Mouse (Mus musculus) monocyte, adult 2 months (primary cell): ENCODE results near the gene Top1.

Source experiments
- DNase-seq, 2 experiments: peaks; one replicate each; pipeline ENCODE4 v3.0.0; 2022; ENCODE audit warnings: low spot score in 2 of 2, low read depth in 1 of 2

Top1 gene

DNA sequence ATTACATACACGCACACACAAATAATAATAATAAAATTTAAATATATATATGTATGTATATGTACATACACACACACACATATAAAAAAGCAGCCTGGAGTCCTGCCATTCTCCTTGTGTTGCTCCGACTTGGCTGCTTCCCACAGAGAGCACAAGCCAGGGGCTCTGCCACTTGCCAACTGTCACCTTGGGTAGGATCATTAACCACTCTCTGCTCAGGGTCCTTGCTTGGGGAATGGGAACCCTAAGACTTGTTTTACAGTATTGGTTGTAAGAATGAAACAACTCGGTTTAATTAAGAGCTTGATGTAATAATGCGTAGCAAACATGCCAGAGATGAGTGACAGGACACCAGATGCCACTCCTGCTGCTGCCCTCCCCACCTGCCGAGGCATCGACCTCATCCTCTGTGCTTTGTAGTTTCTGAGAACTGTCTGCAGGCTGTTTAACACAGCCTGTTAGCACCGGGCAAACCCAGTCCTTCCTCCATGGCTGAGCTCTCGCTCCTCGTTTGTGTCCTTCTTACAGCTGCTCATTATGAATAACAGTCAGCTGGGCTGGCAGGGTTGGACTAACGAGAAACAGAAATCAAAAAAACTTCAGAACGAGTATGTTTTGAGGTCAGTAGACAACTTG lies 95.0 kb downstream of the Top1 start:
- DNase-seq, result no peak

GRCm38 (mm10) chr2:160741580-160741979 lies 95.9 kb downstream of the Top1 start:
- DNase-seq, result no peak

GRCm38 (mm10) chr2:160742161-160742609 lies 96.5 kb downstream of the Top1 start:
- DNase-seq, result no peak

DNA sequence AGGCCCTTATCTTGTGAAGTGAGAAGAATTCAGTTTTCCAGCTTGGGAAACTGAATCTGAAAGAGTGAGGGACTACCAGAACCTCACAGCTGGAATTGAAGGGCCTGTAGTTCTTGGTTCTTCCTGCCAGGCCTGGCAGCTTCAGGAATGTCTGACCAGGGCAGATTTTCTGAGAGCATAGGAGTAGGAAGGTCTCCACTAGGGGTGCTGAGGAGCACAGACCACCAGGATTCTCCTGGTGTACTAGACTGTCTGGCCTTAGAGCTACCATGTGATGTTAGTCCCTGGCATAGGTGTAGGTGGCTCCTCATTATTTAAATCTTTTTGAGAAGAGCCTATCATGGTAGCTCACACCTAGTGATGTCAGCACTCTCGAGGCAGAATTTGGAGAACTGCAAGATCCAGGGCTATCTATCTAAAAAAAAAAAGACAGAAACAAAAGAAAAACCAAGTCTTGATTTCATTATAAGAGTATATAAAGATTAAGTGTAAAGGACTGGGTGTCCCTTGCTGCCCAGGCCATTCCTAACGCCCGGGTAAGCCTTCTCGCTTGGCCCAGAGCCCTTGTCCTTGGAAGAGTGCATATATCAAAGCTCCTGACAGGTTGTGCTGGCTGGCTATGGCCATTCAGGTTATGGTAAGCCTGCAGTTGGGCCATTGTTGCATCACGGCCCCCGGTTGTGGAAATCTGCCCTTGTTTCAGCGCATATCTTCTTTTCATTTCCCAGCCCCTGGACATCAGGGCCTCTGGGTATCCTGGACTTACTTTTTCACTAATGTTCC lies 98.5 kb downstream of the Top1 start:
- DNase-seq, result no peak

DNA sequence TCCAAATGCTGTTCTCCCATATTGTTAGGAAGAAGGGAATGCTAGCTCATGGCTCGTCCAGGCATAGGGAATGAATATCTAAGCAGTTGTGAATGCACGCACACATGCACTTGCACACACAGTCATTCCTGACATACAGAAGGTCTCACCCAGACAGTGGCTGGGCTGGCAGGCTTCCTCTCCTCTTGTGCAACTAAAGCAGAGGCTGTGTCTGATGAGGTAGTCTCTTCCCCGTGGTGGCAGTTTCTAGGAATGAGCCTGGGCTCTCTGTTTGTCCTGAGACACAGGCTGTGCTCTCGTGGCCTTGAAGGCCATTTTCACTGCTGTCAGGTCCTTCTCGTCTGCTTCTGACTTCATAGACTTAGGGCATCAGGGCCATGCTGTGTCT lies 99.1 kb downstream of the Top1 start:
- DNase-seq, result no peak

GRCm38 (mm10) chr2:160745497-160745896 lies 99.8 kb downstream of the Top1 start:
- no peak for DNase-seq

DNA sequence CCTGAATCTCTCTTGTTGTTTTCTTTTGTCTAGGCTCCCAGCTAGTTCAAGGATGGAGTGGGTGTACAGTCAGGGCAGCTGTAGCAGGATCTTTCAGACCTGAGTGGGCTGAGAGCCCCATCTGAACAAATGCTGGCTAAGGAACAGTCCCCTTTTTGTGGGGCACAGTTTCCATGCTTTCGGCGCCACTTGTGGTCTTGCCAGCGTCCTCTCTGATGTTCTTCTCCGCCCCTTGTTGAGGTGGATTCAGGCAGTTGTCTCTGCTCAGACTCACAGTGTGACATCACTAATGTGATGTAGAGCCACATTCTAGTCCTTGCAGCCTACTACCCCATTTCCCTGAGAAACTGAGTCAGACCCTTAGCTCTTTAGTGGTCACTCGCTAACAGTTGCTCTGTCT lies 100.9 kb downstream of the Top1 start:
- no peak for DNase-seq

DNA sequence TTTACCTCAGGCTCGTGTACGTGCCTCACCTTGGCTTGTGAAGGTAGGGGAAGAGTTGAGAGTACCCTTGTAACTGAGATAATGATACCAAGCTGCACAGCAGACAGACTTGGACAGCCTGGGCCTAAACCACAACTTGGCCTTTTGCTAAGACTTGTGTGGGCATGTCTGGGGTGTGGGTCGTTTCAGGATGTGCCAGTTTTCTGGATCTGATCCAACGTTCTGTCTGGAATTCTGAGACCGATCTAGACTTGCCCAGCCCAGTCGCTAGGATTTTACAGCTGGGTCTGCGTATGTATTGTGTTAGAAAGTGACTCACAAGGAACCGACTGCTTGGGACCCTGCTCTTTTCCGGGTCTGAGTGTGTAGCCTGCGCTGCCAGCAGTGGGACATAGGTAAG lies 101.4 kb downstream of the Top1 start:
- no peak for DNase-seq

DNA sequence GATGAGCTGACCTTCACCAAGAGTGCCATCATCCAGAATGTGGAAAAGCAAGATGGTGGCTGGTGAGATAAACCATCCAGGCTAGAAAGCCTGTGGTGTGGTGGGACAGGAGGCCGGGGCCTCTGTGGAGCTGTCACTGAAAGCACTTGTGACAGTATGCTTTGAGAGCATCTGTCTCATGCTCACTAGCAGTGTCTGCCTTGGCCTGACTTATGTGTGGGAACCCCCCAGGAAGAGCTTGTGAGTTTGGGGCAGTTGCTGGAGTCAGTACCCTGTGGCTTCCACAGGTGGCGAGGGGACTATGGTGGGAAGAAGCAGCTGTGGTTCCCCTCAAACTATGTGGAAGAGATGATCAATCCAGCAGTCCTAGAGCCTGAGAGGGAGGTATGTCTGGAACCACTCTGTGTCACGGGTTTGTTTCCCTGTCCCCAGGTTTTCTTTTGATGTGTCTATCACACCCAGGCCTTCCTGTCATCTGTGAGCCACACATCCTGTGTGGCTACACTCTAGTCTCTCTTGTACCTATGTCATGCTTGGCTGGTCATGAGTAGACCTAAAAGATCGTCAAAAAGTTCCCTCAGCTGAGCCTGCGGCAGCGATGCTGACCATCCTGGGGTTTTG lies 111.0 kb downstream of the Top1 start:
- DNase-seq, result no peak

DNA sequence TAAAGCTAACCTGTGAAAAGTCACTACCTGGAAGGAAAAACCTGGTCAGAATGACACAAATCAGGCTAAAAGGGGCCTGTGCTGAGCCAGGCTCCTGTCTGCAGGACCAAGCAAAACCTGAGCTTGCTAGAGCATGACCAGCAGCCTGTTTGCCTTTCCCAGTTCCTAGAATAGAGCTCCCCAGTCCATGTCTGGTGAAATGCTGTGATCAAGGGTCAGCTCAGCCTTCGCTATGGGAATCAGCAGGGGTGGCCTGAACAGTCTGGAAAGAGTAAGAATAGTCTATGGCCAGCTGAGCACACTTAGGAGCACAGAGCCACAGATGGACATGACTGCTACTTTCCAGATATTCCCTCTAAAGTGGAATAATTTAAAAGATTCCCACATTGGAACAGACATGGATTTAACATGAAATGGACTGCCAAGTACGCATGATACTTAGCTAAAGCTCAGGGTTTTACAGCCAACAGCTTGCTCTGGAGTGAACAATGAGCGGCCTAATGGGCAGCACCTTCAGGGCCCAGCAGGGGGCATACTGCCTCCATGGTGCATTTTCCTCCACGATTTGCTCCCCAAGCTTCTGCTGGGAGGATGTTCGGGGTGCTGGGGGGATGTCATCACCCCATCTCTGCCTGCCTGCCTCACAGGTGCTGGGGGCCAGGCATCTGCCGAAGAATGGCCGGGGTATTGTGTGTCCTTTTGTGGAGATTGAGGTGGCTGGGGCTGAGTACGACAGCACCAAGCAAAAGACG lies 114.9 kb downstream of the Top1 start:
- no peak for DNase-seq

- DNase-seq, result no peak
These were observed 118.1 kb downstream of the Top1 start for GRCm38 (mm10) chr2:160763816-160764215.

DNA sequence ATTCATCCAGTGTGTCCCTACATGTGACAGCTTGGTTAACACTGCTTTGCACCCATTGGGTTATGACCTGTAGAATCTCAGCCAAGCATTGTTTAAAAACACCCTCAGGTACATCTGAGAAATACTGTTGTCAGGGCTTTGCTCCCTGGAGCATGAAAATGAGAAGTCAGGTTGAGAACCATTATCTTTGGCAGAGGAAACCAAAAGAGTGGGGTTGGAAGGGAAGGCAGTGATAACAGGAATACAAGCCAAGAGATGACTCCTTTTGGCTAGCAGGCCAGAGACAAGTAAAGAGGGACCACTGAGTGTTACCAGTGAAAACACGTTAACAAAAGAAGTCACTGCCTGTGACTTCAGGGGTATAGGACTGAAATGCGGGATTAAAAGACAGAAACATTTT lies 118.7 kb downstream of the Top1 start:
- DNase-seq, result no peak

DNA sequence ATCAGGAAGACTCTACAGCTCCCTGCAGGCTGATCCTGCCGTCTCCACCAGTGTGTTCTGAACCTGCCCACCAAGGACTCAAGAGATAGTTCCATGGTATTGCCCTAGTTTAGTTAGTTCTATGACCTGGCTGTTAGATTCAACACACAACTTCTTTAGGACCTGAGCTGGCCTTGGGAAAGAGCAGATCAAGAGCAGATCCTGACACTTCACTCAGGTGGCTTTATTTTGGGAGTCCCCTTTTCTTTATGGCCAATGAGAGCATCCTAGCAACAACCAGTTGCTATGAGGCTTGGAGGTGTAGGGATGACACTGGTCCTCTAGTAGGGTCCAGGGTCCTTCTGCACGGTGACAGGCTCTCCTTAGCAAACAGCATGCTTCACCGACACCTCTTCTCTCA lies 119.4 kb downstream of the Top1 start:
- DNase-seq, result no peak

- DNase-seq, result no peak
These were observed 120.7 kb downstream of the Top1 start for GRCm38 (mm10) chr2:160766371-160766771.

DNA sequence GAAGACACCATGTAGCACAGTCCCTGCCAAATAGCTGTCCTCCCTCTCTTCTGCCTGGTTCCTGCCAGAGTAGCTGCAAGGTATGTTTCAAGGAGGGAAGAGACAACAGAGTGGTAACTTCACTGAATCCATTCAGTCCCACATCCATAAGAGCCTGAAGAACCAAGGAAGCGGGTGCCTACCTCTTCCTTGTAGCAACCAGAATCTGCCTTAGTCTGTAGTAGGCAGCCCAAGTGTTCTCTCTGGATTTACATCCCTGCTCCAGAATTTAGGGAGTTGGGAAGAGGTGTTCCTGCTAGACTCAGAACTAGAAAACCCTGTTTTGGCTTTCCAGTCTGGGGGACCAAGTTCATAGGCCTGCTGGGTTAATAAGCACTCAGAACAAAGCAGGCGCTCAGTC lies 121.5 kb downstream of the Top1 start:
- DNase-seq, result no peak

DNA sequence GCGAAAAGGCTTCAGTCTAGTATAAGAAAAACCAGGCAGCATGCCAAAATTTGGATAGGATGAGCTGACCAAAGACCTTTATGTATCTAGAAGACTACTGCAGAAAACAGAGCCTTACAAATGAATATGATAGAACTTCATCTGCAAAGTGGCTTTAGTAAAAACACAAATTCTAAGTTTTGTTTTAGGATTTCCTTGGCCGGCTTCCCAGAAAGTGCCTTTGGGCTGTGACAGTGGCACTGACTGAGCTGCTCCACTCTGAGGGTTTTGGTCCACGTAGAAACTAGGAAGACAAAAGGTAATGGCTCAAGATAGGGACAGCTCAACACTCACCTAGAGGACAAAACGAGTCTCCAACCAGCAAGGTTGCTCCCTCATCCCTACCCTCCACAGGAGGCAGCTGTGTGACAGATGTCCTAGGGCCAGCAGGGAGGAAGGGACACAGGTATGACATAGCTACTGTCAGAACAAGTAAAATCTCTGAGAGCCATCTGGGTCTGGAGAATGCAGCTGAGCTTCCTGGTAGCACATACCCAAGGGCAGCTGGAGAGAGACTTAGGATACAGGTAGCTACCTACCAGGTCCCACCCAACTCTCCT lies 122.5 kb downstream of the Top1 start:
- no peak for DNase-seq

DNA sequence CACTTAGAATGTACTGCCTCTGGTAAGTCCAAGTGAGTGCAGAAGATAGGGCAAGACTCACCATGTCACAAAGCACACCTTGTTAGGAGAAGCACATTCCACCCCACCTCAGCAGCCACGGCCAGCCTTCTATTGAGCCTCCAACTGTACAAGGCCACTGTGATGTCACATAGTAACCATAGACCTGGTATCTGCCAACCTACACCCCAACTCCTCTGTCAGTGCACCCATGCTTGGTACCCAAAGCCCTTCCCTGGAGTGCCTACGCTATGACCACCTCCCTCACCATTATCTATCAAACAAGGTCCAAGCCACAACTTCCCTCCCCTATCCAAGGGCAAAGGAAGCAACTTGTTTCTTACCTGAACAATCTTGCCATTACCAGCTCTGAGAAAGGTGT lies 123.3 kb downstream of the Top1 start:
- DNase-seq, result no peak

GRCm38 (mm10) chr2:160770409-160770808 lies 124.7 kb downstream of the Top1 start:
- no peak for DNase-seq

GRCm38 (mm10) chr2:160770871-160771270 lies 125.2 kb downstream of the Top1 start:
- DNase-seq, result no peak

DNA sequence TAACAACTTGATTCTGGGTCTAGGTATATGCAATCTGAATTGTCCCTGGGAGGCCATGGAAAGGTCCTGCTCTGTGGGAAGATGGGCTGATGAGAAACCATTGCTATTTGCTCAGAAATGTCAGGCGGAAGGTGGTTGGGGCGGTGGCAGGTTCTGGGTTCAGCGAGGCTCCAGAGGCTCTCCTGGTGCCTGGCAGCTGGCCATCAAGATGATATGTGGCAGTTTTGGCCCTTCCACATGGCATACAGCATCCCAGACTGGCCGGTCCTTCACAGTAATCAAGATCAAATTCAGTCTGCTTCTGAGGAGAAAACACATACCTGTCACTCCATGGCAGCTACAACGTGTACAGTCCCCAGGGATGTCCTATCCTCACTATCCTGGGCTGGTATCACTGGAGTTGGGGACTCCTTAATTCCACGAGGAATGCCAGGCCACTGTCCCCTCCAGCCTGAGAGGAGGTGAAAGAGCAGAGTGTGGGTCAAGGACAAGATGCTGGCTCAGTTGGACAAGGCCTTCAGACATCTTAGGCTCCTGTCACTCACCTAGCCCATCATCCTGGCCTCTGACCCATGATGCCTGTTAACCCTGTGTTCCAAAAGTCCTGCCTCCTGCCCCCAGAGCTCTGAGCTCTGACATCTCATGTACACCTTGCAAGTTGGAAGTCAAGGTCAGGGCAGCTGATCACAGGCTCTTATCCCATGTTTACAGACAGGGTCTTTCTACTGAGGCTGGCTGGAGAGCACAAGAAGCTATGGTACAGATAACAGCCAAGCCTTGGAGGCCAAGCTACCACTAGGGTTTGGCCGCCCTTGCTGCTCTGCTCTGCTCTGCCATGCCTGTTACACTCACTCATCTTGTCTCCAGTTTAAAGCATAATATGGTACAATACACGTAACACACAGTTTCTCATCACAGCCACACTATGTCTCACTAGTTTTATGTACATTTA lies 125.9 kb downstream of the Top1 start:
- no peak for DNase-seq
